Mouse (Mus musculus) midbrain, embryonic 10.5 days (tissue): ENCODE results near the gene Olfr65. TPM values are rescaled to one million over a fixed set of nuclear protein-coding genes. Genes with fewer than 3 reads are reported as not detected.
A peak's percentile ranks its signal among the peaks of the same experiment; 100 is the strongest.

Source experiments
- DNase-seq: peaks from one replicate; pipeline ENCODE4 v3.0.0-alpha.2; 2017; ENCODE audit warnings: low spot score
- H3K27ac ChIP-seq: fragments of 300-500 bp; sonication (generic); replicated peaks from 2 replicates; pipeline ENCODE4 v1.5.1; 2016; ENCODE audit warnings: mild to moderate bottlenecking
- H3K27me3 ChIP-seq: fragments of 300-500 bp; sonication (generic); 2 replicates; pipeline ENCODE4 v1.6.1; 2016; ENCODE audit warnings: low read depth, mild to moderate bottlenecking; ENCODE audit not compliant: poor library complexity, severe bottlenecking
- H3K36me3 ChIP-seq: fragments of 300-500 bp; sonication (generic); 2 replicates; pipeline ENCODE4 v1.6.1; 2016; ENCODE audit warnings: mild to moderate bottlenecking, moderate library complexity
- H3K4me1 ChIP-seq: fragments of 300-500 bp; sonication (generic); 2 replicates; pipeline ENCODE4 v1.6.1; 2016
- H3K4me3 ChIP-seq: fragments of 300-500 bp; sonication (generic); 2 replicates; pipeline ENCODE4 v1.5.1; 2016; ENCODE audit warnings: mild to moderate bottlenecking, moderate library complexity
- H3K9me3 ChIP-seq: fragments of 300-500 bp; sonication (generic); replicated peaks from 2 replicates; pipeline ENCODE4 v1.6.1; 2016; ENCODE audit warnings: mild to moderate bottlenecking
- WGBS: fragments of 180-500 bp; shearing (Covaris S2); methylation state at CpG from one replicate; pipeline ENCODE4 v1.1.7; 2016; 5-methylcytosine and 5-hydroxymethylcytosine counted together
- polyA plus RNA-seq: library from polyadenylated mRNA; unstranded; fragments of >200 nt; fragmentation: Nextera tagmentation; extraction: Ambion mirVana; gene quantifications from 2 replicates; pipeline ENCODE4 v1.2.1, GENCODE M21; 2016

Gene Olfr65
- polyA plus RNA-seq, 1 experiment from 2014 or later: not detected

DNA sequence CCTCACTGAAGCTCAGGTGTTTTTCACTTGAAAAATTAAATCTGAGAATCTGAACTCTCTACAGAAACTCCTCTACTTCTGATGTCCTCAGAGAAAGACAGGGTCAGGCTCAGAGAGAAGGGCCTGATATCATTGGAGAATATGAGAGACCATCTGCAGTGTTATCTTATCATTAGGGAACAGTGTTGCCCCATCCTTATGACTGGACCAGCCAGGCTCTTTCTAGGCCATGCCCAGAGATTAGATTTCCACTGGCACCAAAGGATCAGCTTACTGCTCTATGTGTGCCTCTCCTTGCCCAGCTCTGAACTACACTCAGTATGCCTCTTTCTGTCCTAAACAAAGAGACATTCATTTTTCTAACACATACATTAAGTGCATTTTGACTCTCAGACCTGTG is 12.1 kb downstream of the Olfr65 start:
- Histone ChIP-seq H3K27ac (no peak overlapping the region), H3K27me3 (no peaks in the 10 kb centered on the region)

DNA sequence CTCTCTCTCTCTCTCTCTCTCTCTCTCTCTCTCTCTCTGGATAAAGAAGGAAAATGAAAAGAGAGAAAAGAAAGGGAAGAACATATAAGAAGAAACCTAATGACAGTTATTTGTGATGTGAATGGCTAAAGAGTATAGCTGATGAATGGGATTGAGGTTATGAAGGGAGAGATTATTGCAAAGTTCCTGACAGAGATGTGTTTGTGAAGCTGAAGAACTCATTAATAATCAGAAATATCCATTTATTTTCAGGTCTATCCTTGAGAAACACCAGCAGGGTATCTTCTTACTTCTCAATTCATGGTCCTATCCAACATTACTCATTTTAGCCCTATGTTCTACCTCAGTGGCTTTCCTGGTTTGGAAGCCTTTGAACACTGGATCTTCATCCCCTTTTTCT is 25.2 kb downstream of the Olfr65 start, which contains the start of gene Olfr631:
Gene Olfr631, plus strand, starts transcription at position 301 of the 400 bp plus-strand sequence.
- H3K27ac ChIP-seq: no peak within 1 kb of the TSS
- no peaks in the 10 kb centered on the region for H3K9me3 ChIP-seq
- no peaks in the 10 kb centered on the region for H3K27me3 ChIP-seq
- H3K4me1 ChIP-seq: no peaks in the 10 kb centered on the region
- no peak for DNase-seq
- H3K36me3 ChIP-seq: no peaks in the 10 kb centered on the region
- no peak within 1 kb of the TSS for H3K4me3 ChIP-seq

More for the DNA sequence above, 12.1 kb downstream of the Olfr65 start:
- Histone ChIP-seq H3K4me1 (no peaks in the 10 kb centered on the region), H3K9me3 (no peaks in the 10 kb centered on the region), H3K36me3 (no peaks in the 10 kb centered on the region), H3K4me3 (no peak overlapping the region)
- no peak for DNase-seq

DNA sequence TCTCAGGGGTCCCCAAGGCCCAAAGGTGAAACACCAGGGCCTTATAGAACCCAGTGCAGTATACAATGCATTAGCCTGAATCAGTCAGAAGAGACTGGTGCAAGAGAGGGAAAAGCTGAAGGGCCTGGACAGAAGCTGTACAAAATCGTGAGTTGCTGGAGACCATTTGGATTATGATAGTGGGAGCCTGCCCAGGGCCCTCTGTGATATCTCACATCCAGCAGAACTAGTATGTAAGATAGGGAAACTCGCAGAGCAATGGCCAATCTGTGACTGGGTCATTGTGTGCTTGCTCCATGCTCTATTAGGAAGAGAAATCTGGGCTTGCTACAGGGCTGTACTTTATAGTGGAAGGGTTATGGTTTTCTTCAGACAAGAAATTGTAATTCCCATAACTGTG is 31.0 kb downstream of the Olfr65 start, which contains the start of gene Olfr632:
Gene Olfr632, plus strand, starts transcription at position 84 of the 400 bp plus-strand sequence.
- Histone ChIP-seq H3K9me3 (no peaks in the 10 kb centered on the region), H3K27ac (no peak within 1 kb of the TSS), H3K4me1 (no peaks in the 10 kb centered on the region), H3K4me3 (no peak within 1 kb of the TSS), H3K27me3 (no peaks in the 10 kb centered on the region), H3K36me3 (no peaks in the 10 kb centered on the region)
- 75% methylated on average over 2 of the region's 2 CpGs for WGBS
- no peak for DNase-seq

DNA sequence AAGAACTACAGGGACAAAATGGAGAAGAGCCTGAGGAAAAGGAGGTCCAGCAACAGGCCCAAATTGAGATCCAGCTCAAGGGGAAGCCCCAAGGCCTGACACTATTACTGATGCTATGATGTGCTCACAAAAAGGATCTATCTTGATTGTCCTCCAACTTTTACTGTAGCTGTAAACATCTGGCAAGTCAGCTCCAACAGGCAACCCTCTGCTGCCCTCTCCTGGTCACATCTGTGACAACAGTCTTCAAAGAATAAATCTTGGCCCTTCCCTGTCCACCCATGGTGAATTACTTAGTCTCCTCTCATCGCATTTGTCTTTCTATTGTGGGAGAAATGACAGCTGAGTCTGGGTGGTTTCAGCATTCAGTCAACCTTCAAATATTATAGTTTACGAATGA is 39.4 kb downstream of the Olfr65 start:
- WGBS: 25% methylated on average over 2 of the region's 2 CpGs
- no peaks in the 10 kb centered on the region for H3K27me3 ChIP-seq
- DNase-seq: peak; percentile 52
- no peaks in the 10 kb centered on the region for H3K9me3 ChIP-seq
- H3K27ac ChIP-seq: no peak overlapping the region
- H3K4me1 ChIP-seq: no peaks in the 10 kb centered on the region
- no peak overlapping the region for H3K4me3 ChIP-seq
- no peaks in the 10 kb centered on the region for H3K36me3 ChIP-seq

DNA sequence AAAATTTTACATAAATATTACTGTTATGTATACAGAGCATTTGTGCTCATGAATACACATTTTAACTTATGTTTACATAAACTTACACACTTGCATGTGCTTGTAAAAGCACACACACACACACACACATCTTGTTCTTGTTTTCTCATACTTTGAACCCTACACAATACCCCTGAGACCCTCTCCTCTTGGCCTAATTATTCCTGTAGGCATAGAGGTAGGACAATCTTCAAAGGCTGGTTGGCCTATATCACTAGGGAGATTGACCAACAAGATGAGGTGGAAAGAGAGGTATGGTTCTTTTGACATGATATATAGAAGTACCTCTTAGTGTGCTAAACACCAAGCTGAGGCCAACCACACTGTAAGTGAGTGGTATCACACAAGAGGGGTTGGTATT is 40.9 kb downstream of the Olfr65 start, which contains the start of gene Olfr633:
Gene Olfr633, plus strand, starts transcription at position 301 of the 400 bp plus-strand sequence.
- Histone ChIP-seq H3K27me3 (no peaks in the 10 kb centered on the region), H3K4me1 (no peaks in the 10 kb centered on the region), H3K4me3 (no peak within 1 kb of the TSS), H3K27ac (no peak within 1 kb of the TSS), H3K36me3 (no peaks in the 10 kb centered on the region), H3K9me3 (no peaks in the 10 kb centered on the region)
- no peak for DNase-seq

Other genes with a start within 250 kb of the Olfr65 start
- not detected in 2 replicates for gene Olfr623, start 239.8 kb upstream of the Olfr65 start, polyA plus RNA-seq
- gene Olfr624, start 232.3 kb upstream of the Olfr65 start, polyA plus RNA-seq: 0.02 TPM in 2 replicates
- not detected in 2 replicates for gene Olfr625-ps1, start 220.8 kb upstream of the Olfr65 start, polyA plus RNA-seq
- gene Olfr243, start 188.8 kb upstream of the Olfr65 start, polyA plus RNA-seq: not detected in 2 replicates
- not detected in 2 replicates for gene Olfr628, start 173.1 kb upstream of the Olfr65 start, polyA plus RNA-seq
- not detected in 2 replicates for gene Olfr629, start 158.5 kb upstream of the Olfr65 start, polyA plus RNA-seq
- gene Olfr630, start 146.2 kb upstream of the Olfr65 start, polyA plus RNA-seq: not detected in 2 replicates
- gene Olfr69, start 131.9 kb upstream of the Olfr65 start, polyA plus RNA-seq: not detected in 2 replicates
- not detected in 2 replicates for gene Olfr68, start 123.8 kb upstream of the Olfr65 start, polyA plus RNA-seq
- gene Olfr67, start 111.7 kb upstream of the Olfr65 start, polyA plus RNA-seq: not detected in 2 replicates
- 191 and 345 TPM in 2 replicates for gene Hbb-bt, start 89.5 kb upstream of the Olfr65 start, polyA plus RNA-seq
- 74.3 and 117 TPM in 2 replicates for gene Hbb-bs, start 75.4 kb upstream of the Olfr65 start, polyA plus RNA-seq
- 0.23 TPM in 1 of 2 replicates, not detected in the other for gene Hbb-bh2, start 63.0 kb upstream of the Olfr65 start, polyA plus RNA-seq
- 3,029 and 4,275 TPM in 2 replicates for gene Hbb-bh1, start 60.3 kb upstream of the Olfr65 start, polyA plus RNA-seq
- 7,838 and 8,555 TPM in 2 replicates for gene Hbb-y, start 50.3 kb upstream of the Olfr65 start, polyA plus RNA-seq
- gene Olfr66, start 17.2 kb upstream of the Olfr65 start, polyA plus RNA-seq: not detected in 2 replicates
- gene Olfr64, start 9.0 kb upstream of the Olfr65 start, polyA plus RNA-seq: not detected in 2 replicates
- not detected in 2 replicates for gene Olfr631, start 25.3 kb downstream of the Olfr65 start, polyA plus RNA-seq
- gene Olfr632, start 30.9 kb downstream of the Olfr65 start, polyA plus RNA-seq: not detected in 2 replicates
- not detected in 2 replicates for gene Olfr633, start 41.0 kb downstream of the Olfr65 start, polyA plus RNA-seq
- gene Olfr635, start 67.7 kb downstream of the Olfr65 start, polyA plus RNA-seq: 0.01 and 0.04 TPM in 2 replicates
- not detected in 2 replicates for gene Olfr638, start 95.3 kb downstream of the Olfr65 start, polyA plus RNA-seq
- not detected in 2 replicates for gene Olfr639, start 113.8 kb downstream of the Olfr65 start, polyA plus RNA-seq
- gene Olfr640, start 122.1 kb downstream of the Olfr65 start, polyA plus RNA-seq: not detected in 2 replicates
- not detected in 2 replicates for gene Olfr641, start 132.0 kb downstream of the Olfr65 start, polyA plus RNA-seq
- not detected in 2 replicates for gene Olfr642, start 149.2 kb downstream of the Olfr65 start, polyA plus RNA-seq
- not detected in 2 replicates for gene 4930516K23Rik, start 158.0 kb downstream of the Olfr65 start, polyA plus RNA-seq
- not detected in 2 replicates for gene Olfr644, start 168.4 kb downstream of the Olfr65 start, polyA plus RNA-seq
- not detected in 2 replicates for gene Olfr645, start 182.0 kb downstream of the Olfr65 start, polyA plus RNA-seq
- gene Olfr646, start 201.4 kb downstream of the Olfr65 start, polyA plus RNA-seq: not detected in 2 replicates
- not detected in 2 replicates for gene Ubqln5, start 226.3 kb downstream of the Olfr65 start, polyA plus RNA-seq
- gene Olfr643, start 233.9 kb downstream of the Olfr65 start, polyA plus RNA-seq: not detected in 2 replicates
- gene Ubqln3, start 239.8 kb downstream of the Olfr65 start, polyA plus RNA-seq: not detected in 2 replicates
- gene Ubqlnl, start 247.1 kb downstream of the Olfr65 start, polyA plus RNA-seq: not detected in 2 replicates